In the genomic region with DNA sequence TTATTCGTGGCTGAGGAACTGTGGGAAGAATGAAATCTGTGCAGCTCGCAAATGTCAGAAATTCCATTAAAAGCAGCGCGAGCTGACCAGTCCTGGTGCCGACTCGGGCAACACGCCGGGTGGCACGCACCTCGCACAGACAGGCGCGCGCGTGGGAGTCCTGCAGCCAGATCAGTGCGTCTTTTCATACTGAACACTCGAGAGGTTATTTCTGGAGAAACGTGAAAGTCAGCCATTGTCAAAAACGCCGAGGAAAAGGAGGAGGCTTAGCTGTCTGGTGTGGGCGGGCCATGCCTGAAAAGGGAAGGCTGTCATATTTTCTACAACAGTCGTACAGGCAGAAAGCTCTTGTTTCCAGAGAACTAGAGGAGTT, we compare ENCODE assay signal across 8 mouse cellular contexts. TPM values are rescaled to one million over a fixed set of nuclear protein-coding genes. Genes with fewer than 3 reads are reported as not detected.
DNase-seq lines count a peak whose midpoint lies in the region; ATAC-seq and TF ChIP-seq lines count a peak whose summit lies in the region.

No protein-coding gene starts in this region.

- peak; percentile 66 for DNase-seq in kidney, postnatal 0 days (ENCODE audit: low spot score)
- DNase-seq in kidney, postnatal 10 days: no peak
- DNase-seq in Patski (ENCODE audit: low read depth, low spot score): no peak
- no peak for DNase-seq in liver, embryonic 14.5 days (ENCODE audit: low read depth in 3 of 3, low spot score in 3 of 3)
- no peak for DNase-seq in retina, postnatal 1 day
- no peak for DNase-seq in cerebellum, adult 11-12 months

- no peaks in the 10 kb centered on the region for H3K27me3 ChIP-seq in kidney, postnatal 0 days (ENCODE audit: insufficient read depth, low read length)
- no peaks in the 10 kb centered on the region for H3K27me3 ChIP-seq in Patski
- H3K27me3 ChIP-seq in forebrain, embryonic 15.5 days: no peaks in the 10 kb centered on the region
- no peaks in the 10 kb centered on the region for H3K27me3 ChIP-seq in liver, embryonic 14.5 days (ENCODE audit: control insufficient read depth, insufficient read depth, low read length)
- no peaks in the 10 kb centered on the region for H3K27me3 ChIP-seq in stomach, embryonic 16.5 days (ENCODE audit: control insufficient read depth, insufficient read depth, low read length)

- ATAC-seq in kidney, postnatal 0 days (replicated peaks; ENCODE audit: low FRiP score, low read depth): no peak
- peak; percentile 24 for ATAC-seq in Patski
- peak; percentile 36 for ATAC-seq in forebrain, embryonic 15.5 days (replicated peaks)
- peak; percentile 4; the same call in 1 of the 2 replicates for ATAC-seq in liver, embryonic 14.5 days (ENCODE audit: insufficient read depth)
- no peak; the same call in 1 of the 2 replicates for ATAC-seq in stomach, embryonic 16.5 days (ENCODE audit: insufficient read depth, low FRiP score)

- no peak for TF ChIP-seq CTCF in kidney, postnatal 0 days (IDR thresholded peaks at IDR 0.05; ENCODE audit: low read depth)
- no peak for TF ChIP-seq CTCF in Patski (IDR thresholded peaks at IDR 0.05)
- TF ChIP-seq CTCF in liver, embryonic 14.5 days (IDR thresholded peaks at IDR 0.05; ENCODE audit: low read depth): no peak

- no peak for TF ChIP-seq EP300 in liver, embryonic 14.5 days (IDR thresholded peaks at IDR 0.05; ENCODE audit: low read depth)

- no peaks in the 10 kb centered on the region for H3K36me3 ChIP-seq in kidney, postnatal 0 days (ENCODE audit: insufficient read depth, low read length)
- H3K36me3 ChIP-seq in forebrain, embryonic 15.5 days: no peaks in the 10 kb centered on the region
- no peaks in the 10 kb centered on the region for H3K36me3 ChIP-seq in liver, embryonic 14.5 days (replicated peaks; ENCODE audit: control insufficient read depth, insufficient read depth, low read depth)
- H3K36me3 ChIP-seq in stomach, embryonic 16.5 days (ENCODE audit: control insufficient read depth, insufficient read depth, low read length): no peaks in the 10 kb centered on the region

- POLR2A ChIA-PET in Patski (lab: Charles Lee): interaction anchor here (0.5 to 1.1 kb wide), 3 partner anchors 13 to 64 kb away, joined by 3 read pairs; no protein-coding TSS in a partner anchor

- H3K9me3 ChIP-seq in kidney, postnatal 0 days (replicated peaks; ENCODE audit: low read length): no peaks in the 10 kb centered on the region
- H3K9me3 ChIP-seq in forebrain, embryonic 15.5 days: no peaks in the 10 kb centered on the region
- H3K9me3 ChIP-seq in liver, embryonic 14.5 days (ENCODE audit: control insufficient read depth, low read length): no peaks in the 10 kb centered on the region
- H3K9me3 ChIP-seq in stomach, embryonic 16.5 days (replicated peaks; ENCODE audit: control insufficient read depth, low read length): no peaks in the 10 kb centered on the region

- WGBS in kidney, postnatal 0 days: 1% methylated on average over 21 of the region's 21 CpGs
- WGBS in forebrain, embryonic 15.5 days: under 1% methylated on average over 21 of the region's 21 CpGs
- 1% methylated on average over 21 of the region's 21 CpGs for WGBS in liver, embryonic 14.5 days (ENCODE audit: insufficient replicate concordance)
- under 1% methylated on average over 21 of the region's 21 CpGs for WGBS in stomach, embryonic 16.5 days

- peak overlapping the region; percentile 51; the same call in 1 of the 2 replicates for H3K9ac ChIP-seq in kidney, postnatal 0 days (ENCODE audit: low read depth, low read length)
- H3K9ac ChIP-seq in forebrain, embryonic 15.5 days (replicated peaks): peak overlapping the region; percentile 58
- H3K9ac ChIP-seq in liver, embryonic 14.5 days (replicated peaks): peak overlapping the region; percentile 79
- peak overlapping the region; percentile 78 for H3K9ac ChIP-seq in stomach, embryonic 16.5 days (ENCODE audit: low read length)

- H3K4me1 ChIP-seq in kidney, postnatal 0 days (replicated peaks; ENCODE audit: insufficient read depth, low read length): peaks cover 17% of the 10 kb centered on the region; the same call in 1 of the 2 replicates
- H3K4me1 ChIP-seq in forebrain, embryonic 15.5 days: peaks cover 34% of the 10 kb centered on the region
- H3K4me1 ChIP-seq in liver, embryonic 14.5 days (replicated peaks; ENCODE audit: control insufficient read depth in 2 of 2, insufficient read depth in 2 of 2, low read length in 1 of 2): peaks cover 27% of the 10 kb centered on the region in 2 experiments
- H3K4me1 ChIP-seq in stomach, embryonic 16.5 days (ENCODE audit: control insufficient read depth, insufficient read depth, low read length): peaks cover 26% of the 10 kb centered on the region

- H3K4me2 ChIP-seq in kidney, postnatal 0 days (ENCODE audit: low read length): peak overlapping the region; percentile 71
- peak overlapping the region; percentile 76 for H3K4me2 ChIP-seq in forebrain, embryonic 15.5 days (replicated peaks)
- H3K4me2 ChIP-seq in liver, embryonic 14.5 days (ENCODE audit: low read depth): peak overlapping the region; percentile 100
- H3K4me2 ChIP-seq in stomach, embryonic 16.5 days (ENCODE audit: low read depth, low read length): peak overlapping the region; percentile 78

- CTCF ChIA-PET in Patski (lab: Charles Lee): interaction anchor here (0.8 to 3.4 kb wide), 5 partner anchors 11 to 167 kb away, joined by 3 to 10 read pairs (median 3); no protein-coding TSS in a partner anchor

- peak overlapping the region; percentile 31; the same call in 1 of the 2 replicates for H3K4me3 ChIP-seq in kidney, postnatal 0 days (replicated peaks; ENCODE audit: low read depth, low read length)
- H3K4me3 ChIP-seq in forebrain, embryonic 15.5 days: peak overlapping the region; percentile 59
- H3K4me3 ChIP-seq in liver, embryonic 14.5 days (ENCODE audit: insufficient read depth in 1 of 2, low read depth in 2 of 2, low read length in 2 of 2): peak overlapping the region; percentile 57 to 82
- H3K4me3 ChIP-seq in stomach, embryonic 16.5 days (replicated peaks; ENCODE audit: low read length): peak overlapping the region; percentile 97

- in situ Hi-C loops in Patski (cut with MboI; ENCODE audit: low pct_unique_long_range_greater_than_20kb): no loop called here

- H3K27ac ChIP-seq in kidney, postnatal 0 days: peak overlapping the region; percentile 86
- H3K27ac ChIP-seq in forebrain, embryonic 15.5 days (replicated peaks): peak overlapping the region; percentile 93
- peak overlapping the region; percentile 95 for H3K27ac ChIP-seq in liver, embryonic 14.5 days
- H3K27ac ChIP-seq in stomach, embryonic 16.5 days (ENCODE audit: low read length): peak overlapping the region; percentile 100

RNA-seq across cellular contexts. Expression of a gene that starts 0.7 kb away (rescaled TPM):
- 252 and 266 TPM in 2 replicates for polyA plus RNA-seq in kidney, postnatal 0 days (2015; fragmentation: Nextera tagmentation; extraction: Ambion mirVana)
- 168 TPM for polyA plus RNA-seq in Patski (2021)
- polyA plus RNA-seq in forebrain, embryonic 15.5 days (2015; fragmentation: Nextera tagmentation; extraction: Ambion mirVana): 231 and 243 TPM in 2 replicates
- 20.3 and 25.9 TPM in 2 replicates for polyA plus RNA-seq in liver, embryonic 14.5 days (2012; rRNA removed)
- polyA plus RNA-seq in liver, embryonic 14.5 days (2014; fragmentation: Nextera tagmentation; extraction: Ambion mirVana): 79.5 and 81.4 TPM in 2 replicates
- 218 and 227 TPM in 2 replicates for polyA plus RNA-seq in stomach, embryonic 16.5 days (2015; fragmentation: Nextera tagmentation; extraction: Ambion mirVana)

Comparison
In these comparisons a context has a peak if more than half of its experiments do, and no peak if none do; other contexts are left out.
1. ATAC-seq: peak in Patski (single experiment), forebrain, embryonic 15.5 days (single experiment) and liver, embryonic 14.5 days (single experiment); none in kidney, postnatal 0 days (single experiment) and stomach, embryonic 16.5 days (single experiment).
2. H3K4me3 ChIP-seq: peak in every context shown above with its lines; median percentile 97 in stomach, embryonic 16.5 days; 70 in liver, embryonic 14.5 days; 59 in forebrain, embryonic 15.5 days; 31 in kidney, postnatal 0 days.
3. Peak in every context shown above with its lines, with median percentiles within 50 percentile points of each other: H3K27ac ChIP-seq, H3K4me2 ChIP-seq and H3K9ac ChIP-seq.